Mouse (Mus musculus) heart, postnatal 14 days (tissue): ENCODE data around the gene Btbd35f16. TPM values are rescaled to one million over a fixed set of nuclear protein-coding genes. Genes with fewer than 3 reads are reported as not detected.
"Not testable (repeated sequence)": the region's sequence is repeated elsewhere in the genome, so short reads cannot be mapped to it uniquely, and the experiment has no call there.

ENCODE experiments used
- DNase-seq, 2 experiments: peaks; one replicate each; pipeline ENCODE4 v3.0.0; 2021 to 2022
- intact Hi-C: fragments of 180-260 bp; cut with DNase I; formaldehyde crosslinking; loops from one replicate; pipeline ENCODE4 v1.15.1; 2025
- long read RNA-seq, 2 experiments: library from polyadenylated mRNA; stranded (forward); transcript quantifications; one replicate each; pipeline ENCODE4 v2.0.0; 2021
- total RNA-seq, 2 experiments: library from RNA; stranded (reverse); gene quantifications; 2 replicates each; pipeline ENCODE4 v1.2.3; 2021

Gene Btbd35f16
- total RNA-seq = not detected
- long read RNA-seq, experiment 1 = 0 reads
- long read RNA-seq, experiment 2 = 0 reads

DNA sequence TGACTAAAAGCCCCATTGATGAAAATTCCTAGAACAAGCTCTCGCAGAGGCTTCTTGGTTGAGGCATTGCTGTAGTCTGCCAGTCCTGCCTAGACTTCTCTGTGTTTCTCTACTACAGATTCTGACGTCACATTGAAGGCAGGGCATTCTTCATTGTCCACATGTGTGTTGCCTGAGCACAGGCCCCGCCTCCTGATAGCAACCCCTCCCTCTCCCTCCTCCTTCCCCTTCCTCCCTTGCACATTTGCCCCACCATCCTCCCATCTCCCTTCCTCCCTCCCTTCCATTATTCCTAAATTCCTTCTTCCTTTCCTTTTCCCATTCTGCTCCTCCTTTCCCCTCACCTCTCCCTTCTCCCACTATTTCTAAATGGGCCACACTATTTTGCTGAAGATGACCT is at the start of gene Btbd35f16:
Gene Btbd35f16, minus strand, starts transcription at position 101 of the 400 bp plus-strand sequence.
- intact Hi-C loops, DNase-seq: not testable (repeated sequence)

Other genes starting within 250 kb of the Btbd35f16 start
- not detected for gene Btbd35f10, start 204.1 kb downstream of the Btbd35f16 start, total RNA-seq
- gene Btbd35f3, start 80.7 kb upstream of the Btbd35f16 start, total RNA-seq = not detected
- gene Btbd35f28, start 239.6 kb upstream of the Btbd35f16 start, total RNA-seq = not detected